Mouse (Mus musculus): ENCODE measurements around the gene Slc35d2. TPM values are rescaled to one million over a fixed set of nuclear protein-coding genes. Genes with fewer than 3 reads are reported as not detected.

The Slc35d2 gene
- total RNA-seq, 2 experiments from 2014 or later, result 0.69 to 1.1 TPM

DNA sequence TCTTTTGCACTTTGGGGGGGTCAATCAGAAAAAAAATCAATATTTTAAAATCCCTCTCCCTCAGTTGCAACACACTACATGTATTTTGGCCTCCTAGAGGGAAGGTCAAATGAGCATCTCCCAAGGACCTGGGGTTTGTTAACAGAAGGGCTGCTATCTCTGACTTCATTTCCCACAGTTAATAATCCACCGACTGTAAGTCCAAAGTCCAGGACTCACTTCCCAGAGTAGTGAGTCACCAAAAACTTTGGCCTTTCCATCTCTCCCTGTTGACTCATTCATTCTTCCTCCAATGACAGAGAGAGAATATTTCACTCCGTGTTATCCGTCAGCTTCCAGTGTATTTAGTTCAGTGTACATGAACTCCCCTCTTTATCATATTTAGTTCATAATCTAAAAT, 23.5 kb downstream of the Slc35d2 start:
- no peak for DNase-seq (ENCODE audit: low spot score in 2 of 2)
- Histone ChIP-seq H3K4me3 (no peak overlapping the region), H3K27ac (no peak overlapping the region)
- TF ChIP-seq CTCF (conservative IDR thresholded peaks at IDR 0.05), result no peak

- peak; percentile 26 to 51 for DNase-seq (ENCODE audit: low spot score in 2 of 2)
- no peak overlapping the region for H3K4me3 ChIP-seq
- peak; percentile 96 for TF ChIP-seq CTCF (conservative IDR thresholded peaks at IDR 0.05)
- H3K27ac ChIP-seq, result no peak overlapping the region
These were observed 29.0 kb downstream of the Slc35d2 start for GRCm38 (mm10) chr13:64100186-64100585.

- Histone ChIP-seq H3K4me3 (no peak overlapping the region), H3K27ac (no peak overlapping the region)
- TF ChIP-seq CTCF (conservative IDR thresholded peaks at IDR 0.05), result peak; percentile 78
- no peak for DNase-seq (ENCODE audit: low spot score in 2 of 2)
These were observed 30.2 kb downstream of the Slc35d2 start for GRCm38 (mm10) chr13:64098992-64099391.

GRCm38 (mm10) chr13:64093341-64093740, 35.8 kb downstream of the Slc35d2 start:
- TF ChIP-seq CTCF (conservative IDR thresholded peaks at IDR 0.05), result peak; percentile 95
- Histone ChIP-seq H3K27ac (no peak overlapping the region), H3K4me3 (no peak overlapping the region)
- DNase-seq (ENCODE audit: low spot score in 2 of 2), result peak; percentile 43 to 82

GRCm38 (mm10) chr13:64092752-64093151, 36.4 kb downstream of the Slc35d2 start:
- TF ChIP-seq CTCF (conservative IDR thresholded peaks at IDR 0.05), result no peak
- Histone ChIP-seq H3K4me3 (no peak overlapping the region), H3K27ac (no peak overlapping the region)
- no peak for DNase-seq (ENCODE audit: low spot score in 2 of 2)

DNA sequence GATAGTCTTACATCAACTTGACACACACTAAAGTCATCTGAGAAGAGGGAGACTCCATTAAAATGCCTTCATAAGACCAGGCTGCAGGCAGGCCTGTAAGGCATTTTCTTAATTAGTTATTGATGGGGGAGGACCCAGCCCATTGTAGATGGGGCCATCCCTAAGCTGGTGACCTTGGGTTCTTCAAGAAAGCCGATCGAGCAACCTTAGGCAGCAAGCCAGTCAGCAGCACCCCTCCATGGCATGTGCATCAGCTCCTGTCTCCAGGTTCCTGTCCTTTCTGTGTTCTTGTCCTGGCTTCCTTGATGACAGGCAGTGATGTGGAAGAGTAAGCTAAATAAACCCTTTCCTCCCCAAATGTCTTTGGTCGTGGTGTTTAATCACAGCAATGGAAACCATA, 37.0 kb downstream of the Slc35d2 start:
- TF ChIP-seq CTCF (conservative IDR thresholded peaks at IDR 0.05), result no peak
- DNase-seq (ENCODE audit: low spot score in 2 of 2), result no peak
- H3K4me3 ChIP-seq, result no peak overlapping the region
- no peak overlapping the region for H3K27ac ChIP-seq

GRCm38 (mm10) chr13:64091006-64091405, 38.2 kb downstream of the Slc35d2 start:
- no peak for TF ChIP-seq CTCF (conservative IDR thresholded peaks at IDR 0.05)
- Histone ChIP-seq H3K27ac (no peak overlapping the region), H3K4me3 (no peak overlapping the region)
- no peak for DNase-seq (ENCODE audit: low spot score in 2 of 2)

- Histone ChIP-seq H3K27ac (no peak overlapping the region), H3K4me3 (no peak overlapping the region)
- no peak for TF ChIP-seq CTCF (conservative IDR thresholded peaks at IDR 0.05)
- no peak for DNase-seq (ENCODE audit: low spot score in 2 of 2)
These were observed 38.9 kb downstream of the Slc35d2 start for GRCm38 (mm10) chr13:64090278-64090677.

DNA sequence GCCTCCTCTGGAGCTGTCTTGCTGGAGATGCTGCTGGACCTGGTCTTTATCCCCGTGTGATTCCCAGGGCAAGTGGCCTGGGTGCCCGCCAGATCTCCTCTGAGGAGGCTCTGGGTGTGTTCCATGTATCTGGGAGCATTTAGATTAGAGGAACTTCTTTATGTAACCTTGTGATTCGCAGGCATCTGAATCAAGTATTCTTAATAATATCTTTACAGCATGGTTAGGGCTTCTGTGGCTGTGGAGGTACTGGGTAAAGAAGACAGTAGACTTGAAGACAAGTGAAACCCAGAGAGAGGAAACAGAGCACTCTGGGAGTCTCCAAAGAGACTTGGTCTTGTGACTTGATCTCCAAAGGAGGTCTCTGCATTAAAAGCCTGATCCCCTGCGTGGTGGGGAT, 40.0 kb downstream of the Slc35d2 start, which contains the start of gene Hsd17b3:
Hsd17b3 (minus strand) TSS at position 101 of the 400 bp plus-strand sequence.
- no peak for DNase-seq (ENCODE audit: low spot score in 2 of 2)
- TF ChIP-seq CTCF (conservative IDR thresholded peaks at IDR 0.05), result no peak
- Histone ChIP-seq H3K4me3 (no peak within 1 kb of the TSS), H3K27ac (no peak within 1 kb of the TSS)

DNA sequence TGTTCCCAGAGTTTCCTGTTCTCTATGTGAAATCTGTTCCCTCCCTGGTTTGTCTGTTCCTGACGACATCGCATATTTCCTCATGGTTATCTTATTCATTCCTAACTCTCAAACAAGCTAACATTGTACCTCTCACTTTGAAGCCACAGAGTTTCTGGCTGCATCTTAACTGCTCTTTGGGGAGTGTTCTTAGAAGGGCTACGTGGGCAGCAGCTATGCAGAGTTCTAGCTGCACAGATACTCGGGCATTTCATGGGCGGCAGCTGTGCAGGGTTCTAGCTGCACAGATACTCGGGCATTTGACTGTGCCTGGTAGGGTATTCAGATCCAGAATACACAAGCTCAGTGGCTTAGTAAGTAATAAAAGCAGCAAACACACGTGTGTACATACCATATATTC, 41.1 kb downstream of the Slc35d2 start:
- H3K4me3 ChIP-seq, result no peak overlapping the region
- no peak for DNase-seq (ENCODE audit: low spot score in 2 of 2)
- TF ChIP-seq CTCF (conservative IDR thresholded peaks at IDR 0.05), result no peak
- H3K27ac ChIP-seq, result no peak overlapping the region

- no peak for DNase-seq (ENCODE audit: low spot score in 2 of 2)
- Histone ChIP-seq H3K4me3 (no peak overlapping the region), H3K27ac (no peak overlapping the region)
- TF ChIP-seq CTCF (conservative IDR thresholded peaks at IDR 0.05), result no peak
These were observed 43.1 kb downstream of the Slc35d2 start for GRCm38 (mm10) chr13:64086036-64086435.

- no peak for DNase-seq (ENCODE audit: low spot score in 2 of 2)
- H3K27ac ChIP-seq, result no peak overlapping the region
- no peak for TF ChIP-seq CTCF (conservative IDR thresholded peaks at IDR 0.05)
- H3K4me3 ChIP-seq, result no peak overlapping the region
These were observed 45.8 kb downstream of the Slc35d2 start for GRCm38 (mm10) chr13:64083331-64083730.

DNA sequence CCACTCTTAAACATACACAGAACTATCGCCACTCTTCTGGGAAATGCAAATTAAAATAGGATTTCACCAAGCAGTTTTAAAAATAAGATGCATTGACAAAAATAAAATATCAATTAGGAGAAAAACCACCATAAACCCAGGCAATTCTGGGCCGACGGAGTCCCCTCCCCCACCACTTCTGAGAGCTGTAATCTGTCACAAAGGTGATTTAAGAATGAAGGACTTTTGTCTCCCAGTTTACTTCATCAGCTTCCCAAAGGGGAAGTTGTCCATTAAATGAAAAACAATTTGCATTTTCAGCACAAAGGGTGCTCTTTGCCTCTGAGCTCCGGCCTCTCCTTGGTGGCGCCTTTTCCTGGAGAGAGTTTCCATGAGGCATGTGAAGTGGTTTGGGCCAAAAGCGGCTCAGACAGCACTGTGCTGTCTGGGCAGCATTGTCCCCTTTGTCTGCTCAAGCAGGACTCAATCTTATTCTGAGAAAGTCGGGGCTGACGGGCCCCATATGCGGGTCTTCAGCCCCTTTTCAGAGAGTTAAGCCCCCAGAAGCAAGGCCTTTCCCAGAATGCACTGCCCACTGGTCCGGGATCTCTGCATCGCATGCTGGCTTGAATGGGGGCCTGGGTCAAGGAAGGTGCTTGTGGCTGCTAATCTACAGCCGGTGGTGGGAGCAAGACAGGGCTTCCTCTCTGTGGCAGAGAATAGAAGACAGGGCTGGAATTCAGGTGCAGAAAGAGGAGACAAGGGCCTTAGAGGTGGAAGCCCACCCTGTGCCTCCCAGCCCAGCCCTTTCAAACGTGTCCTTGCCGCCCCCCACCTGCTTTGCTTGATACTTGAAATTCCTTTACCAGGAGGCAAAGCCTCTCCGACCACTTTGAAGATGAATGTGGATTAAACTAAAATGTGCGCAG, 47.9 kb downstream of the Slc35d2 start:
- H3K27ac ChIP-seq, result no peak overlapping the region
- no peak overlapping the region for H3K4me3 ChIP-seq
- DNase-seq (ENCODE audit: low spot score in 2 of 2), result no peak
- TF ChIP-seq CTCF (conservative IDR thresholded peaks at IDR 0.05), result no peak

GRCm38 (mm10) chr13:64077591-64077990, 51.6 kb downstream of the Slc35d2 start:
- no peak for TF ChIP-seq CTCF (conservative IDR thresholded peaks at IDR 0.05)
- Histone ChIP-seq H3K4me3 (no peak overlapping the region), H3K27ac (no peak overlapping the region)
- no peak for DNase-seq (ENCODE audit: low spot score in 2 of 2)

Measured in layer of hippocampus, adult 2 months (tissue).